Mouse (Mus musculus): Measurements from ENCODE around the gene Armc8.

The Armc8 gene

DNA sequence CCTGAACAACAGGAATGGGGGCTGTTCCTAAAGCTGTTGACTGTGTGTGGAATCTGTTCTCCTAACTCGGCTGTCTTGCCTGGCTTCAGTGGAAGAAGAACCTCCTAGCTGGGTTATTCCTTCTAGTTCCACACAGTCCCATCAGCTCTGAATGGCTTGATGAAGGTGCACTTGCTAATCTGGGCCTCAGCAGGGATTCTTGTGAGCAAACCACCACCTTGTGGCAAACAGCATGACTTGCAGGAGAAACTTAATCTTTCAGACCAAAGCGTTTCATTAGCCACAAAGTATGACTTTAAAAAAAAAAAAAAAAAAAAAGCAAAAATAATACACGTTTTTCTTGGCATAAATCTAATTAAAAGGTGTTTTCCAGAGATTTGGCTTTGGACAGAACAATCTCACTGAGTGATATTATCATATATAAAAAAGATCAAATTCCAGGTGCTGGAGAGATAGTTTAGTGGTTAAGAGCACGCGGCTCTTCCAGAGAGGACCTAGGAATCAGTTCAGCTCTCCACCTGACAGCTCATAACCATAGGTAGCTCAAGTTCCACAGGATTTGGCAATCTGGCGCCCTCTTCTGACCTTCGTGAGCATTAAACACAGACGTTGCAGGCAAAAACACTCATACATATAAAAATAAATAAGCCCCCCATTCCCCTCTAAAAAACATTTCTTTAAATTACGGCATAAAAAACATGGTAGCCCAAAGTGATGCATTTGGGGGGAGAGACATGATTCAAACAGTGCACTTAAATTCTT is 118.6 kb downstream of the Armc8 start:
- in situ Hi-C loops (cut with MboI; ENCODE audit: low sequenced_read_pairs): no loop called here

DNA sequence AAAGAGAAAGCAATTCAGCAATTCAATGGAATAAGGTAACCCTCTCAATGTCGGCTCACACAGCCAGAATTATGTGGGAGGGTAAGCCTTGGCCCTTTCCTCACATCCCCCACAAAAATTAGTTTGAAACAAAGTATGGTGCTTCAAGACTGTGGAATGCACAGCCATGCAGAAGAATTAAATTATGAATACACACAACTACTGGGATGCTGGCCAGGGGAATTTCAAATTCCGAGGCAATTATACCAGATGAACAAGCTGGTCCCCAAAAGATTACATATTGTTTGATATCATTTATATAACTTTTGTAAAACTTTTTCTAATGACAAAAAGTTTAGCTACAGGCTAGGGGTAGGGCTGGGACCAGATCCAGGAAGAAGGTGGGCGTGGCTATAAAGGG is 121.4 kb downstream of the Armc8 start:
- in situ Hi-C loops (cut with MboI; ENCODE audit: low sequenced_read_pairs): no loop called here

DNA sequence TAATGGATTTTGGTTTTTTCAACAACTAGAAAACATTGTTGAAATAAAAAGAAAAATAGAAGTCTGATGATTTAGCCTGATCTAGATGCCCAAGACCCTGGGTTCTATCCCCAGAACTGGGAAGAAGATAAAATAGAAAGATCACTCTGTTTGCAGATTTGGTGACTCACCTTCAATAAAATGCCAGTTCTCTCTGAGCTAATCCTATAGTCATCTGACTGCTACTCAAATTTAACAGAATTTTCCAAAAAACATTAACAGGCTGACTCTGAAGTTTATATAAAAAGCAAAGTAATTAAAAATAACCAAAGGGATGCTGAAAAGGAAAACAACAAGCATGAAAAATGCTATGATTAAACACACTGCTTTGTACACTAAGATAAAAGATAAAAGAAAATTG is 122.4 kb downstream of the Armc8 start:
- in situ Hi-C loops (cut with MboI; ENCODE audit: low sequenced_read_pairs): no loop called here

DNA sequence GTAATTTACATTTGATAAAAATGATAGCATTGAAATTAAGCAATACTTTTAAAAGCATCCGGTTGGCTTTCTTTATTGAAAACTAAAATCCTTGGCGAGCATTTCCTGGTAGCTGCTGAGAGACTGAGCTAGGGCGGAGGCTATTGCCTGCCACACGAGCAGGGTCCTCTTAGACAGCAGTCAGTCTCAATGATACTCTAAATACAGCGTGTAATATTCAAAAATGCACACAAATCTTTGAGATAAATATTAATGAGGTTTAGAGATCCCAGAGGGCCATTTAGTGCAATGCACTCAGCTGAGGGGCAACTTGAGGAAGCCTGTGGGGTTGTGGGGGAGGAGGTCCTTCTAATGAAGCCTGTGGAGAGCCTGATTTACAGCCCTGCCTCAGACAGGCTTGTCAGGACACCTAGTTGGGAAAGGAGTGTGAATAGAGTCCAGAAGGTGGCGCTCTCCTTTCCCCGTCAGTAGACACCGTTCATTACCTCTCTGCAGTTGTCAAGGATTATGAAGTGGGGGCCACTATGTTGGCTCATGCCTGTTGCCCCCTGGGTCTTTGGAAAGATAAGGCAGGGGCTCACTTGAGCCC is 124.0 kb downstream of the Armc8 start:
- in situ Hi-C loops (cut with MboI; ENCODE audit: low sequenced_read_pairs): no loop called here

DNA sequence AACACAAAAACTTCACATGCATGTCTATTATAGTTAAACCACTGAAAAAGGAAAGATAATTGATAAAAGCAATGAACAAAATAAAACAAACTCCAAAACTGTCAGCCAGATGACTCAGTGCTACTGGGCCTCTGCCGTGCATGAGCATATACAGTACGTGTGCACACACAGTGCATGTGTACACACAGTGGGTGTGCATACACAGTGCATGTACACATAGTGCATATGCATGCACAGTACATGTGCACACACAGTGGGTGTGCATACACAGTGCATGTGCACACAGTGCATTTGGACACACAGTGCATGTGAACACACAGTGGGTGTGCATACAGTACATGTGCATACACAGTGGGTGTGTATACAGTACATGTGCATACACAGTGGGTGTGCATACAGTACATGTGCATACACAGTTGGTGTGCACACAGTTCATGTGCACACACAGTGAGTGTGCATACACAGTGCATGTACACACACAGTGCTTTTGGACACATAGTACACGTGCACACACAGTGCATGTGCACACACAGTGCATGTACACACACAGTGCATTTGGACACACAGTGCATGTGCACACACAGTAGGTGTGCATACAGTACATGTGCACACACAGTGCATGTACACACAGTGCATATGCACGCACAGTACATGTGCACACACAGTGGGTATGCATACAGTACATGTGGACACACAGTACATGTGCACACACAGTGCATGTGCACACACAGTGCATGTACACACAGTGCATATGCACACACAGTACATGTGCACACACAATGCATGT is 126.9 kb downstream of the Armc8 start:
- in situ Hi-C loops (cut with MboI; ENCODE audit: low sequenced_read_pairs): no loop called here

DNA sequence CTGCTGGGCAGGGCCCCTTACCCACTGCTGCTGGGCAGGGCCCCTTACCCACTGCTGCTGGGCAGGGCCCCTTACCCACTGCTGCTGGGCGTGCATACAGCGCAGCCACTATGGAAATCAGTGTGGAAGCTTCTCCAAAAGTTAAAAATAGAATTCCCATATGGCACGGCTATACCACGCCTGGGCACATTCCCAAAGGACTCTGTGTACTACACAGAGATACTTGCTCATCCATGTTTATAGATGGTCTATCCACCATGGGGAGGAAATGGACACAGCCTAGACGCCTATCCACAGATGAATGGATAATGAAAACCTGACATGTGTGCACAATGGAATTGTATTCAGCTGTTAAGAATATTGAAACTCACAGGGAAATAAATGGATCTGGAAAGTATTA is 127.8 kb downstream of the Armc8 start:
- in situ Hi-C loops (cut with MboI; ENCODE audit: low sequenced_read_pairs): no loop called here

DNA sequence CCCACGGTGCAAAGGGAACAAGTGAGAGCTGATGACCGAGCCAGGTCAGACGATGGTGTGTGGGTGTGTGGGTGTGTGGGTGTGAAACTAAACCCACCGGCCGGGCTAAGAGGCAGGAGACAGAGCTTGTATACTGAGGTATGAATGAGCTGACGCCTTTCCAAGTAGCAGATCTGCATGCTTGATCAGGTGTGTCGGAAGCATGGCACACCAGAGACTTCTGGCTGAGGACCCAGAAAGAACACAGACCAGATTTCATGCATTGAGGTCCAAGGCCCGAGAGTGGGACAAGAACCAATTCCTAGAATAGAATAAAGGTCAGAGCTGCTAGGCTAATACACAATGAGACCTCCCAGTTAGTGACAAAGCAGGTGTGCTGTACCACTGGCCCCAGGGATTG is 129.6 kb downstream of the Armc8 start:
- in situ Hi-C loops (cut with MboI; ENCODE audit: low sequenced_read_pairs): no loop called here

DNA sequence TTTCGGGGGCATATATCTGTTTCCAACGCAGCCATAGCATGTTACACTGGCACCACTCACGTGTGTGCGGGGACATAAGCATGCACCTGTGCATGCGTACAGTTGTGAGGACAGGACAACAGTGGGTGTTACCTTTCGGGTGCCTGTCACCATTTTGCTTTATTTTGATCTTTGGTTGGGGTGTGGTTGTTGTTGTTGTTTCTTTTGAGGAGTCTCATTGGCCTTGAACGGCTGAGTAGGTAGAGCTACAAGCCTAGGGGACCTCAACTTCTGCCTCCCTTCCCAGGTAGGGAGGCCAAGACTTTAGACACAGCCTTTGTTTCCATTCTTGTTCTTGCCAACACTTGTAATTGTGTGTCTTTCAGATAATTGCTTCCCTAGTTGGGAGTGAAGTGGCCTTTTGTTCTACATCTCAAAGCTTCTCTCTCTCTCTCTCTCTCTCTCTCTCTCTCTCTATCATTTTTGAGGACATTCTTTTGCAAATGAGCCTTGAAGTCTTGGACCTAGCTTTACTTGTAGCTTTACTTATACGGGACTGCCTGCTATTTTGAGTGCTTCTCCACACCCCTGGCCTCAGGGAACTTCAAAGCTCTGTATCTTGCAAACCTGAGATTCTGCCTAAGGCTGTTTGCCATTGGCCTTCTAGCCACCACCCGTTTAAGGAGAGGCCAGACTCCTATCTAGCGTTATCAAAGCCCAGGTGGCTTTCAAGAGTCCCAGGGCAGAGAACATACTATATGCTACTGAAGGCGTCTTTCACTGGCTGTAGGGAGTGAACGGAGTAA is 130.7 kb downstream of the Armc8 start:
- in situ Hi-C loops (cut with MboI; ENCODE audit: low sequenced_read_pairs): no loop called here

DNA sequence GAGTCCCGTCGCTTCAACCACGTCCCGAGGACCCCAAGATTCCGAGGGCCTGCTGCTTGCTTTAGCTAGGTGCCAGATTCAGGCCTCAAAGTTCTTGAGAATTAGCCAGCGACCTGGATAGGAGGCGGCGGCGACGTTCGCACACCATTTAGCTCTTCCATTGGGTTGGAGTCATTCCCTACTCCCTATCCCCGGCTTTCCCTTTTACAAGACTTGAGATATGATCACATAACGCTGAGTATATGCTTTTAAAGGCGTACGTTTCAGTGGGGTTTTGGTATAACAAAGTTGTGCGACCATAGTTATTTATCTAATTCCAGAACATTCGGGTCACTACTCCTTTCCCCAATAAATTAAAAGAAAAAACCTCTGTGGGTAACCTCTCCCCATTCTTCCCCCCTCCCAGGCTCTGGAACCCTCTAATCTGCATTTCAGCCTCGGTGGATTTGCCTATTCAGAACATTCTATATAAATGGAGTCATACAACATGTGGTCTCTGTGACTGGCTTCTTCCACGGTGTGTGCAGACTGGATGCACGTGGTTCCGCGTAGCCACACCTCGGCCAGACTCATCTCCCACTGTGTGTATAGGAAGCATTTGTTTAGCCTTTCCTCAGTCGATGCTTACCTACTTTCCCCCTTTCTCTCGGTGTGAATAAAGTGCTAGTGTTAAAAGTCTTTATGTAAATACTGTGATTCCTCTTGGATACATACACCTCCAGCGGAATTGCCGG is 131.5 kb downstream of the Armc8 start, which contains the start of gene Mras:
Mras (minus strand) TSS at position 351 of the 734 bp plus-strand sequence.
- in situ Hi-C loops (cut with MboI; ENCODE audit: low sequenced_read_pairs): no loop called here

DNA sequence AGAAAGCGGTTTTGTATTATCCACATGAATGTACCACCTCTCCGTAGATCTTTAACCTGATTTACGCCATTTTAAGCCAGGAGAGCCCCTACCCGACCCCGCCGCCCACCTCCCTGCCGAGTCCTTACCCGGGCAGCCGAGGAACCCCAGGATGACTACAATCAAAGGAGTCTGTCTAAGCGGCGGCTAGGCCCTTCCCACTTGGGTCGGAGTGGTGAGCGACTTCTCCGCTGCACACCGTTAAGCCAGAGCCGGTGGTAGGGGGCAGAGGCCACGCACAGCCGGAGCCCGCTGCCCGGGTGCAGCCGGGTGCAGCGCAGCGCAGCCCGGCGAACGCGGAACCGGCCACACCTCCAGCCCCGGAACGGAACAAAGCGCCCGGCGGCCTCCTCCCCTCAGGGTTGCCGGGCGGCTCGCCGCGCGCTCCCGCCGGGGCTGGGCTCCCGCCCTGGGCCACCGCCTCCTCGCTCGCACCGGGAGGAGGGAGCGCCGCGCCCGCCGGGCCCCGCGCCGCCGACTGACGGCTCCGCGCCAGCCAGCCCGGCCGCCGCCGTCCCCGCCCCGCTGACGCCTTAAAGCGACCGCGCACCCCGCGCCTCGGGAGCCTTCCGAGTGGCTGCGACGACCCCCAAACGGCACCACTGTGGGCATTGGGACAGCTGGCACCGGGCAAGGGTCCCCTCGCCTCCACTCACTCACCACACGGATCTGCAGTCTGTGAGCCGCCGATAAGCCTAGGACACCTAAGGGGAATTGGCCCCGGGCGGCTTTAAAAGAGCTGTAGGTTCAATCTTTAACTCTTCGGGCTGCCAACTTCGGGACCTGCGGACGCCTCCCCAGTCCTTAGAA is 132.3 kb downstream of the Armc8 start:
- in situ Hi-C loops (cut with MboI; ENCODE audit: low sequenced_read_pairs): no loop called here

DNA sequence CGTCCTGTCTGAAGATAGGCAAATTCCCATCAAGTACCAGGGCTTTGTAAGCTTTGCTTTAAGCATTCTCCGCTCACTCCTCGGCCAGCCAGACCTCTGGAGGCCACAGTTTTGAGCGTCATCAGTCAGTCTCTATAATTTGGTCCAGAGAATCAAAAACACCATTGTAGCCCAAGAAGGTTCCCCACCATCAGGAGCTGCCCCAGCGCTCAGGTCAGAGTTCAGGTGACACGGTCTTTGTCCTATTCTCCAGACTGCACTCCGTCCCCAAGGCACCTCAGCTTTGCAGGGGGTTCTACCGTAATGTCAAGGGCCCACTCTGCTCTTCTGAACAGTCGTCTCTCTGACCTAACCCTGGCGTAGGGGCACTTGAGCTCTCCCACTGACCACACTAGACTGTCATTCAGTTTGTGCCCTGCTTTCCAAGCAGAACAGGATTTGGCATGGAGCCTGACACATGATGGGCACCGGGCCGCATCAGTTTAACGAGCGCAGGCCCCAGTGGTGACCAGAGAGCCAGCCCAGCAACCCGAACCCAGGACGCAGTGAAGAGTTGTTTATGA is 133.0 kb downstream of the Armc8 start:
- in situ Hi-C loops (cut with MboI; ENCODE audit: low sequenced_read_pairs): no loop called here

DNA sequence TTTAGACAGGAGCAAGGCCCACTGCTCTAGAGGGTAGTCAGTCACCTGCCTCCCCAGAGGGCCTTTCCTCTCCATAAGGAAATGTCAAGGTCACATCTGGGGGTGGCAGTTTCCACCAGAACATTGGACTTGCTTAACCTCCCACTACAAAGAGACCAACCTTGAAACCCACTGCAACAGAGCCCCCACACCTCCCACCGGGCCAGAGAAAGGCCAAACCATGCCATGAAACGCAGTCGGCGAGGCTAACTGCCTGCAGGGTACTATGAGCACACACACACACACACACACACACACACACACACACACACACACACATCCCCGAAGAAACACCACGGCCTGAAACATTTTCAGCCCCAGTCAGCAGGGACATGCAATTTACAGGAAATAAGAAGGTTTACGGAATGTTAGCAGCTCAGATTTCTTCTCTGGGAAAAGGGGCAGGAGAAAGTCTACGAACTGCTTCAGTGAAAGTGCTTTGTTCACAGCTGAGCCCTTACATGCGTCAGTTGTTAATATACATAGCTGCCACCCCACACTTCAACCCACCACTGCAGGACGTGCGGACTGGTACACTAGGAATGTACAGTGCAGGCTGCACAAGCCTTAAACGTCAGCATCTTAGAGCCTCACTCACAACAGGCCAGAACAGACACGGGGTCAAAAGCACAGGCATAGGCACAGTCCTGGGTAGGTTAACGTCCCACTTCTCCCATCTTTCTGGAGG is 133.6 kb downstream of the Armc8 start:
- in situ Hi-C loops (cut with MboI; ENCODE audit: low sequenced_read_pairs): no loop called here

DNA sequence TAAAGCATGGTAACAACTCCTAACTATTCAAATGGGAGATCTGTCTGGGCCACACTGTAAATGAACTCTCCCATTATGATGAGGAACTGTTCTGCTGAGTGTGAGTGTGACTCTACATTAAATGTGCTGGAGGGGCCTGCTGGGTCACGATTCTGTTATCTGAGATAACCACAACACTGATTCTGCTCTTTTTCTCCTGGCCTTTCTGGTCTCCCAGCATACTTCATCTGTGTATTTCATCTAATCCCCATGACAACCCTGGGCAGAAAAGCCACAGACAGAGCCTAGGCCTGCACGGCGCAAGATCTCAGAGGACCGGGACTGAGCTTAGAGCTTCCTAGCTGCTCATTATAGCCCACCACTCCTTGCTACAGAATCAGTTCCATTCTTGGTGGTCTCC is 136.2 kb downstream of the Armc8 start:
- in situ Hi-C loops (cut with MboI; ENCODE audit: low sequenced_read_pairs): no loop called here

DNA sequence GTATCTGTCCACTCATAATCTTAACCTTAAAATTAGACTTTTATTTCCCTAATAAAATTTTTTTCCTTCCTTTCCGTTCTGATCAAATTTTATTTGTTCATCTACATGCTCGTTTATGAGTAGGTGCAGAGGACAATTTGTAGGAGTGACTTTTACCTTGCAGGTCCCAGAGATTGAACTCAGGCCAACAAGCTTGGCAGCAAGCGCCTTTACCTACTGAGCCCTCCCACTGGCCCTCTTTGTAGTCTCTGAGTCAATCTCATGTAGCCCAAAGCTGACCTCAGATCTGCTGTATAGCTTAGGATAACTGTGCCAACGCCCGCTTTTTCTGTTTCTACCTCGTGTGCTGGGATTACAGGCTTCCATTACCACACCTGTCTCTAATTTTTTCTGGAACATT is 136.7 kb downstream of the Armc8 start:
- in situ Hi-C loops (cut with MboI; ENCODE audit: low sequenced_read_pairs): no loop called here

DNA sequence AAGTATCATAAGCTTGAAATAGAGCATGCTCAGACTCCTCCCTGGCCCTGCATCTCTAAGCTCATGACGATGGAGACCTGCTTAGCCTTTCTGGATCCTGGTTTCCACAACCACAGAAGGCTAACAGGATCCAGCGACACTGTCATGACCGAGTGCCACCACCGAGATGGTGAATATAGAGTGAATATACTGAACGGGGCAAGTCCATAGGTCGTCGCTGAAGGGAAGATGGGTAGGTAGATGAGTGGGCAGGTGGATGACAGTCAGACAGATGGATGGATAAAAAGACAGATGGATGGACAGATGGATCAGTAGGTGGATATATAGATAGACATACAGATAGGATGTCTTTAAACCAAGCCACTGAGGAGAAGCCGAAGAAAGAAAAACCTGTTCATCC is 137.4 kb downstream of the Armc8 start:
- in situ Hi-C loops (cut with MboI; ENCODE audit: low sequenced_read_pairs): no loop called here

DNA sequence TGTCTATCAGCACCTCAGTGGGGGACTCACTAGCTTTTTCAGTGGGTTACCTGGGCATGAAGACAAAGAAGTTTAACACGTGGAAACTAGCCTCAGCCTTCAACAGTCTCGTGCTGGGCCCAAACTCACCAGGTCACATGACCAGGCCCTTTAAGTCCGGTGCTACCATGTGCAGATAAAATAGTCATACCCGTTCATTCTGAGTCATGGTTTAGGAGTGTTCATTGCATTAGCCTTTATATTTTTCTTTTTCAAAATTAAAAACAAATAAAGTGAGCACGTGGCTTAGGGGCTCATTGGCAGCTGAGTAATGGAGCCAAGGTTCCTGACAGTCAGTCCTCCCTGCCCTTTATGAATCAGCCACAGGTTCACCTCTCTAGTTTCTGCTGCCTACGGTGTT is 137.9 kb downstream of the Armc8 start:
- in situ Hi-C loops (cut with MboI; ENCODE audit: low sequenced_read_pairs): no loop called here

DNA sequence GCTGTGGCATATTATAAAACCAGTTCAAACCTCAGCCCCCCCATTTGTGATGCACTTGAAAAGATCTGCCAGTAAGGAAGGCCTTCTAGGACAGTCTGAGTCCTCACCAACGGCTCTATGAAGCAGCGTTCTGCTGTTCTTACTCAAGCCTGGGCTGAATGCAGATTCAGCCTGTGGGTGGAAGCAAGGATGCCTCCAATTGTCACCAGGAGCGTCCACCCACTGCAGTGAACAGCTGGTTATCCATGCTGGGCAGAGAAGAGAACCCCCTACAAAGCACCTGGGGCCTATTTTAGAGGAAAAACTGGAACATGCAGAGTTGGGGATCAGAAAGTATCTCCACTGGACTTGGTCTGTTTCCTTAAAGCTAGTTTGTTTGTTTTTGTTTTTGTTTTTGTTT is 138.9 kb downstream of the Armc8 start:
- in situ Hi-C loops (cut with MboI; ENCODE audit: low sequenced_read_pairs): no loop called here

DNA sequence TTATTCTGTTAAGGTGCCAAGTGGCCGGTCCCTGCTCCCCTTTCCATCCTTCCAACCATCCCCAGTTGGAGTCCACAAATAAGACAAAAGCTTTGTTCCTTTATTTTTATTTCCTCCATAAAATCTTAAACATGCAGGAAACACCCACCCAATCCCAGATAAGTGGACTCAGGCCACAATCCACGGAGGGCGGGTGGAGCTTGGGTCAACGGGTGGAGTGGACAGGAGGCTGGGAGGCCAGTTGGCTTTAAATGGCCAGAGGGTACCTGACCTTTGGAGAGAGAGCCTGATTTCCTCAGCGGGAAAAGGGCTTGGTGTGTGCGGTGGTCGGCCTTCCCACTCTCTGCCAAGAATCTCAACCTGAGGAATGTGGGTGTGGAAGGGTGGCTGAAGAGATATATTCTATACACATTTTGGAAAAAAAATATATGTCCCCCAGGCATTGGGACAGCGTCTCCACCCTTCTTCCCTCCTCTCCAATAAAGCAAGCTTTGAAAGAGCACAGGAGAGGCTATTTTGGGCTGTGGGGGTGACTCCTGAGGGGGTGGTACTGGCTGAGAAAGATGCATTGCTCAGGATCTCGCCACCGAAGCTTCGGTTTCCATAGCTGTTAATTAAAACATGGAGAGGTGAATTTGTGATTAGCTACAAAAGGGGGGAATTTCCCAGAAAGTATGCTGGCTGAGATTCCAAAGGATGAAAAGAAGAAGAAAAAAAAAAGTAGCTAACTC is 139.9 kb downstream of the Armc8 start:
- in situ Hi-C loops (cut with MboI; ENCODE audit: low sequenced_read_pairs): no loop called here

Data from CH12F3 (cell line).